Mouse (Mus musculus): ENCODE data around the gene Tnfaip8l2. TPM values are rescaled to one million over a fixed set of nuclear protein-coding genes. Genes with fewer than 3 reads are reported as not detected.
"Not testable (repeated sequence)": the region's sequence is repeated elsewhere in the genome, so short reads cannot be mapped to it uniquely, and the experiment has no call there.

Gene Tnfaip8l2
- polyA plus RNA-seq, 1 experiment from 2014 or later, result 6.0 TPM

GRCm38 (mm10) chr3:95134133-95134532 is 8.0 kb downstream of the Tnfaip8l2 start:
- Histone ChIP-seq H3K4me3 (replicated peaks) (peak overlapping the region; percentile 81; the same call in 1 of the 2 replicates), H3K4me1 (replicated peaks) (peaks cover 30% of the 10 kb centered on the region), H3K36me3 (peaks cover 20% of the 10 kb centered on the region)
- not testable (repeated sequence) for H3K9me3 ChIP-seq (replicated peaks); H3K4me2 ChIP-seq; H3K27ac ChIP-seq; H3K9ac ChIP-seq; DNase-seq; H3K27me3 ChIP-seq
- WGBS (ENCODE audit: insufficient replicate concordance), result no CpG with 5 or more reads among the region's 12 CpGs
- peak; percentile 62 for ATAC-seq (ENCODE audit: low read depth)

DNA sequence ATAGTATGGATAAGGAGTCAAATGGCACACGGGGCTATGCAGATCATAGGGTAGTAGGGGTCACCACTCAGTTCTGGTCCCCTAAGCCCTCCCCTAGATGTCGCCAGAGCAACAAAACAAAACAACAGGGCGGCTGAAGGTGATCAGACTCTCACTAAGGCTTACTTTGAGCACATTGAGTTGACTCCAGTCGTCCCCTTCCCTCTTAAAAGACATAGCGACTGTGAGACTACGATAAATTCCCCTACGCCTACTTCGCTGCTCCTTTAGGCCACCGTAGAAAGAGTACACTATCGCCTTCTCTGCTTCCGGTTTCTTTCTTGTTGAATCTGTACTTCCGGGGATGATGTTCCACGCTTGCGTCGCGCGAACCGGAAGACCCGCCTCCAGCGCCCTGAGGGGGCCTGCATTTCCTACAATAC is 8.5 kb downstream of the Tnfaip8l2 start, which contains the start of the genes Scnm1 and Lysmd1:
Gene Scnm1 (minus strand): TSS at position 332 of the 422 bp plus-strand sequence.
Gene Lysmd1 (plus strand): TSS at position 409 of the 422 bp plus-strand sequence.
- H3K9ac ChIP-seq, result peak within 1 kb of the TSS; percentile 85
- H3K4me2 ChIP-seq, result peak within 1 kb of the TSS; percentile 89
- WGBS (ENCODE audit: insufficient replicate concordance), result under 1% methylated on average over 20 of the region's 20 CpGs
- DNase-seq, result peak; percentile 90
- H3K9me3 ChIP-seq (replicated peaks), result no peaks in the 10 kb centered on the region
- ATAC-seq (ENCODE audit: low read depth), result peak; percentile 92
- peaks cover 24% of the 10 kb centered on the region for H3K36me3 ChIP-seq
- peaks cover 30% of the 10 kb centered on the region for H3K4me1 ChIP-seq (replicated peaks)
- H3K4me3 ChIP-seq (replicated peaks), result peak within 1 kb of the TSS; percentile 81
- H3K27ac ChIP-seq, result peak within 1 kb of the TSS; percentile 83
- H3K27me3 ChIP-seq, result no peaks in the 10 kb centered on the region

DNA sequence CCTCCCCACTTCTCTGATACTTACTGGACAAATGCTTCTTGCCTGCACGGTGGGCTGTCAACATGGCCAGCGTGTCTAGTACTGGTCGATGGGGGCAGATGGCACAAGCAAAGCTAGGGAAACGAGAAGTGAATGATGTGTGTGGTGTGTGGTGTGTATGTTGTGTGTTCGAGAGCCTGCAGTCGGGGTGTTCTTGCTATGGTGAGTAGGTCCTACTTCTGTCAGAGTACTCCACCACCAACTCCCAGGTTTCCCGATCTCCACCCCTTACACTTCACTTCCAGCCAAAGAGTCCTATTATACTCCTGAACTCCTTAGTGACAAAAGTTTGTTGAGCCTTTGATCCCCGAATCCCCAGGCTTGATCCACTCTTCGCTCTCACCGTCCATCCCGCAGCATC is 9.0 kb downstream of the Tnfaip8l2 start:
- H3K4me2 ChIP-seq, result peak overlapping the region; percentile 89
- peak overlapping the region; percentile 85 for H3K9ac ChIP-seq
- 46% methylated on average over 11 of the region's 11 CpGs for WGBS (ENCODE audit: insufficient replicate concordance)
- H3K27me3 ChIP-seq, result no peaks in the 10 kb centered on the region
- H3K36me3 ChIP-seq, result peaks cover 23% of the 10 kb centered on the region
- peaks cover 30% of the 10 kb centered on the region for H3K4me1 ChIP-seq (replicated peaks)
- ATAC-seq (ENCODE audit: low read depth), result peak; percentile 2; the same call in 1 of the 2 replicates
- no peak for DNase-seq
- no peaks in the 10 kb centered on the region for H3K9me3 ChIP-seq (replicated peaks)
- peak overlapping the region; percentile 83 for H3K27ac ChIP-seq
- peak overlapping the region; percentile 81 for H3K4me3 ChIP-seq (replicated peaks)

- Histone ChIP-seq H3K4me3 (replicated peaks) (peak overlapping the region; percentile 81), H3K36me3 (peaks cover 19% of the 10 kb centered on the region), H3K4me1 (replicated peaks) (peaks cover 30% of the 10 kb centered on the region)
- H3K9me3 ChIP-seq (replicated peaks); DNase-seq; H3K4me2 ChIP-seq; H3K27ac ChIP-seq; H3K9ac ChIP-seq; H3K27me3 ChIP-seq; ATAC-seq (ENCODE audit: low read depth): not testable (repeated sequence)
- WGBS (ENCODE audit: insufficient replicate concordance), result 81% methylated on average over 2 of the region's 2 CpGs
Measured at GRCm38 (mm10) chr3:95132389-95132788, 9.8 kb downstream of the Tnfaip8l2 start.

DNA sequence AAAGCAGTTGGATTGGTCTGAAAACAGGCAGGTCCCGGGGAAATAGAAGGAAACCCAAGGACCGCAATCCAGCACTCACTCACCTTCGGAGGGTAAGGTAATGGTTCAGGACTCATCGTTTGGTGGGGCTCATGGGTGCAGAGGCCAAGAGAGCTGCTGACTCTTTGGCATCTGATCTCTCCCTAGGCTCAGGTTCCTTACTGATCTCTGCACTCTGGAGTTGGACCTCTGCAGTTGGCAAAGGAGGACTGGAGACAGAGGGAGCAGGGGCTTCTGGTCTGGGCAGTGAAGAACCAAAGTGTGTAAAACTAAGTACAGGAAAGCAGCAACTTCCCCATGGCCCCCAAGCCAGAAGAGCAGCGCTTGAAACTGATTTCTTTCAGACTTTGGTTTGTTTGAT is 12.1 kb downstream of the Tnfaip8l2 start:
- WGBS (ENCODE audit: insufficient replicate concordance), result 85% methylated on average over 5 of the region's 5 CpGs
- Histone ChIP-seq H3K4me2 (no peak overlapping the region), H3K9me3 (replicated peaks) (no peaks in the 10 kb centered on the region), H3K36me3 (peaks cover 19% of the 10 kb centered on the region), H3K27ac (no peak overlapping the region), H3K9ac (no peak overlapping the region), H3K4me3 (replicated peaks) (no peak overlapping the region), H3K4me1 (replicated peaks) (peaks cover 12% of the 10 kb centered on the region), H3K27me3 (no peaks in the 10 kb centered on the region)
- DNase-seq, result no peak
- ATAC-seq (ENCODE audit: low read depth), result no peak

- Histone ChIP-seq H3K27me3 (no peaks in the 10 kb centered on the region), H3K27ac (no peak overlapping the region), H3K9ac (no peak overlapping the region), H3K36me3 (peaks cover 19% of the 10 kb centered on the region), H3K9me3 (replicated peaks) (no peaks in the 10 kb centered on the region), H3K4me2 (no peak overlapping the region), H3K4me1 (replicated peaks) (peaks cover 13% of the 10 kb centered on the region), H3K4me3 (replicated peaks) (no peak overlapping the region)
- no peak for DNase-seq
- 74% methylated on average over 6 of the region's 6 CpGs for WGBS (ENCODE audit: insufficient replicate concordance)
- no peak for ATAC-seq (ENCODE audit: low read depth)
Measured at GRCm38 (mm10) chr3:95129226-95129651, 12.9 kb downstream of the Tnfaip8l2 start.

DNA sequence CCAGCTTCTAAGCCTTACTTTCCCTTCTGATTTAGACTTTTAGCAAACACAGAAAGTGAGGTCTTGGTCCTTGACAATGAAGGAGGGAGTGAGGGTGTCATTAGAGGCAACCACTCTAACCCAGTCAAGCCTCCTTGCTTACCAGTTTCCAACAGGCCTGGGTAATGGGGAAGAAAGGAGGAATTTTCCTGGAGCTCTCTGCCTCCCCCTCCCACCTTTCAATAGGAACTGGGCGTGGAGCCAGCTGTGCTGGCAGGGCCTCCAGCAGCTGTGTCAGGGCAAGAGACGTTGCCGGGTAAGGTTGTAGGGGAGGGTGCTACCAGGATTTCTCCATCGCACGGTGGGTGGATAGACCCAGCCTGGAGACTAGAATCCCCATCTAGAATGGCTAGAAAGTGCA is 17.2 kb downstream of the Tnfaip8l2 start:
- DNase-seq (no peak), ATAC-seq (ENCODE audit: low read depth) (no peak)
- H3K36me3 ChIP-seq, result peaks cover 42% of the 10 kb centered on the region
- 54% methylated on average over 5 of the region's 5 CpGs for WGBS (ENCODE audit: insufficient replicate concordance)
- H3K27me3 ChIP-seq, result no peaks in the 10 kb centered on the region
- 0 out of 2 replicates have a peak, but pooled peaks cover 5% of the 10 kb centered on the region for H3K4me1 ChIP-seq (replicated peaks)
- no peak overlapping the region for H3K4me3 ChIP-seq (replicated peaks)
- no peak overlapping the region for H3K4me2 ChIP-seq
- H3K9me3 ChIP-seq (replicated peaks), result no peaks in the 10 kb centered on the region
- no peak overlapping the region for H3K9ac ChIP-seq
- H3K27ac ChIP-seq, result no peak overlapping the region

GRCm38 (mm10) chr3:95124246-95124645 is 17.9 kb downstream of the Tnfaip8l2 start, which contains the start of gene Tmod4:
Gene Tmod4 (plus strand): TSS chr3:95124476.
- Histone ChIP-seq H3K36me3 (peaks cover 42% of the 10 kb centered on the region), H3K9ac (no peak within 1 kb of the TSS), H3K27ac (no peak within 1 kb of the TSS), H3K9me3 (replicated peaks) (no peaks in the 10 kb centered on the region), H3K4me1 (replicated peaks) (0 out of 2 replicates have a peak, but pooled peaks cover 5% of the 10 kb centered on the region), H3K4me3 (replicated peaks) (no peak within 1 kb of the TSS), H3K4me2 (no peak within 1 kb of the TSS), H3K27me3 (no peaks in the 10 kb centered on the region)
- ATAC-seq (ENCODE audit: low read depth) (no peak), DNase-seq (no peak)
- whole genome bisulfite sequencing (ENCODE audit: insufficient replicate concordance), result 57% methylated on average over 6 of the region's 6 CpGs

- no peak for ATAC-seq (ENCODE audit: low read depth)
- 51% methylated on average over 6 of the region's 6 CpGs for WGBS (ENCODE audit: insufficient replicate concordance)
Measured at GRCm38 (mm10) chr3:95121580-95121979, 20.6 kb downstream of the Tnfaip8l2 start.

GRCm38 (mm10) chr3:95117751-95118150 is 24.4 kb downstream of the Tnfaip8l2 start:
- no peak overlapping the region for H3K27ac ChIP-seq
- no peak overlapping the region for H3K9ac ChIP-seq
- DNase-seq (no peak), ATAC-seq (ENCODE audit: low read depth) (no peak)
- H3K36me3 ChIP-seq, result peaks cover 69% of the 10 kb centered on the region
- no peak overlapping the region for H3K4me3 ChIP-seq (replicated peaks)
- H3K4me1 ChIP-seq (replicated peaks), result peaks cover 8% of the 10 kb centered on the region; the same call in 1 of the 2 replicates
- no peaks in the 10 kb centered on the region for H3K27me3 ChIP-seq
- no peaks in the 10 kb centered on the region for H3K9me3 ChIP-seq (replicated peaks)
- H3K4me2 ChIP-seq, result no peak overlapping the region
- WGBS (ENCODE audit: insufficient replicate concordance), result 85% methylated on average over 2 of the region's 2 CpGs

More at GRCm38 (mm10) chr3:95121580-95121979, 20.6 kb downstream of the Tnfaip8l2 start:
- peaks cover 54% of the 10 kb centered on the region for H3K36me3 ChIP-seq
- no peak for DNase-seq
- no peak overlapping the region for H3K9ac ChIP-seq
- peak overlapping the region; percentile 56; the same call in 1 of the 2 replicates for H3K27ac ChIP-seq
- H3K4me1 ChIP-seq (replicated peaks), result 0 out of 2 replicates have a peak, but pooled peaks cover 5% of the 10 kb centered on the region
- no peak overlapping the region for H3K4me2 ChIP-seq
- H3K4me3 ChIP-seq (replicated peaks), result no peak overlapping the region
- no peaks in the 10 kb centered on the region for H3K9me3 ChIP-seq (replicated peaks)
- H3K27me3 ChIP-seq, result no peaks in the 10 kb centered on the region

DNA sequence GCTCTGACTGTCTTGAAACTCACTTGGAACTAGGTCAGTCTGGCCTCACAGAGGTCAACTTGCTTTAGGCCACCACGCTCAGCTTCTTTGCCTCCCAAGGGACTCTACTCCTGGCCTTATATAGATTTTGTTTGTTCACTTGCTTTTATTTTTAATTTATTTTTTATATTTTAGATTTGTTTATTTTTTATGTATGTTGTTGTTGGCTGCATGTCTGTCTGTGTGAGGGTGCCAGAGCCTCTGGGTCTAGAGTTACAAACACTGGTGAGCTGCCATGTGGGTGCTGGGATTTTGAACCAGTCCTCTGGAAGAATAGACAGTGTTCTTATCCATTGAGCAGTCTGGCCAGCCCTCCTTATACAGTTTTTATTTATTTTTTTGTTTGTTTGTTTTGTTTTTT is 29.4 kb downstream of the Tnfaip8l2 start:
- Histone ChIP-seq H3K27me3 (no peaks in the 10 kb centered on the region), H3K9ac (peak overlapping the region; percentile 48; the same call in 1 of the 2 replicates), H3K4me2 (0 out of 2 replicates have a peak overlapping the region, but pooled peaks have one; percentile 48), H3K36me3 (peaks cover 21% of the 10 kb centered on the region), H3K4me1 (replicated peaks) (peaks cover 43% of the 10 kb centered on the region), H3K4me3 (replicated peaks) (0 out of 2 replicates have a peak overlapping the region, but pooled peaks have one; percentile 78), H3K9me3 (replicated peaks) (no peaks in the 10 kb centered on the region), H3K27ac (no peak overlapping the region)
- 90% methylated on average over 1 of the region's 1 CpGs for WGBS (ENCODE audit: insufficient replicate concordance)
- DNase-seq, result no peak
- no peak for ATAC-seq (ENCODE audit: low read depth)
